Mouse (Mus musculus) heart, adult 2 months (tissue): ENCODE measurements around the gene Tle2.

ENCODE experiments used
- CTCF ChIP-seq: fragments of 200-600 bp; IDR thresholded peaks from 2 replicates; pipeline ENCODE4 v1.8.1; 2022; ENCODE audit warnings: antibody characterized with exemption, mild to moderate bottlenecking, moderate library complexity
- EP300 ChIP-seq: fragments of 200-500 bp; IDR thresholded peaks from 2 replicates; pipeline ENCODE4 v1.6.1; 2011; ENCODE audit warnings: low read depth, low read length, control low read depth; ENCODE audit not compliant: insufficient read depth

GRCm38 (mm10) chr10:81591846-81592245, 17.5 kb downstream of the Tle2 start:
- no peak for TF ChIP-seq CTCF
- no peak for TF ChIP-seq EP300
